Mouse (Mus musculus): ENCODE measurements at regions not wholly inside any gene's neighbourhood (a gene's known extent, or its start where the extent isn't known, plus 50 kb on each side); places are given as distances from the start of the nearest gene placed in this dataset.

- TF ChIP-seq CTCF (IDR thresholded peaks at IDR 0.05; ENCODE audit: control insufficient read depth, insufficient read depth, low read length) (no peak), POLR2A (IDR thresholded peaks at IDR 0.05; ENCODE audit: borderline replicate concordance, control insufficient read depth, low read depth, low read length) (no peak)
Measured at GRCm38 (mm10) chr10:117553211-117554186, 75.8 kb upstream of the Cpm start.

All from bone marrow, adult 2 months (tissue).